Mouse (Mus musculus): Measurements from ENCODE around the gene Camsap3.

DNA sequence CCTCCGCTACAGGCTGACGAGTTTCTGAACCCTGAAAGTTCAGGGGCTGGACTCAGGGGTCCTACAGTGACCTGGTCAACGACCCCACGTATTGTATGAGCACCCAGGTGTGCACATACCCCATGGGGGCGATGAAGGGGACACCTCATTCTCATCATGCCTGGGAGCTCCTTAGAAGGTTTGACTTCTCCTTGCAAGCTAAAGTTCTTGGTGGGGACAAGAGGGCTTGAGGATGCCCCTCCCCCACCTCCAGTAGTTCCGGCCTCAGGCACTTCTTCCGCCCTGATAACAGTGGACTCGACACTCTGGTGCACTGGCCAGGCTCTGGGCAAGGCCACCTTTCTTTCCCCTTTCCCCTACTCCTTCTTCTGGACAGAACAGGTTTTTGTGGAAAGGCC, 44.4 kb downstream of the Camsap3 start:
- TF ChIP-seq CTCF (IDR thresholded peaks at IDR 0.05; ENCODE audit: low read depth) (no peak), EP300 (IDR thresholded peaks at IDR 0.05; ENCODE audit: low read depth) (no peak)

Data from liver, postnatal 0 days (tissue).